Mouse (Mus musculus) heart, embryonic 14.5 days (tissue): Measurements from ENCODE around the gene Fis1. TPM values are rescaled to one million over a fixed set of nuclear protein-coding genes. Genes with fewer than 3 reads are reported as not detected.

ENCODE experiments used
- ATAC-seq: fragments of 200-750 bp; cut with Nextera tagmentation; 2 replicates; pipeline ENCODE4 v1.8.0; 2017; ENCODE audit warnings: low read depth, moderate TSS enrichment; ENCODE audit not compliant: insufficient number of reproducible peaks, insufficient read depth, low FRiP score
- H3K27ac ChIP-seq, 2 experiments: fragments of 200-500 bp in 1 of 2; fragments of 300-500 bp in 1 of 2; sonication (generic) in 1 of 2; replicated peaks in 1 of 2; 2 replicates each; pipeline ENCODE4 v1.5.1; 2012 to 2014; ENCODE audit warnings: low read depth in 2 of 2, low read length in 2 of 2, control low read depth in 1 of 2, mild to moderate bottlenecking in 1 of 2, mixed read lengths in 1 of 2; ENCODE audit not compliant: control insufficient read depth in 1 of 2, insufficient read depth in 1 of 2
- H3K27me3 ChIP-seq: fragments of 300-500 bp; sonication (generic); 2 replicates; pipeline ENCODE4 v1.6.1; 2014; ENCODE audit warnings: mild to moderate bottlenecking, low read length, control low read depth; ENCODE audit not compliant: control insufficient read depth, insufficient read depth
- H3K36me3 ChIP-seq: fragments of 300-500 bp; sonication (generic); 2 replicates; pipeline ENCODE4 v1.6.1; 2014; ENCODE audit warnings: mild to moderate bottlenecking, control low read depth, low read length, mixed read lengths; ENCODE audit not compliant: control insufficient read depth, insufficient read depth
- H3K4me1 ChIP-seq, 2 experiments: fragments of 200-500 bp in 1 of 2; fragments of 300-500 bp in 1 of 2; sonication (generic) in 1 of 2; 2 replicates each; pipeline ENCODE4 v1.6.1; 2012 to 2014; ENCODE audit warnings: low read length in 2 of 2, control low read depth in 1 of 2, mixed read lengths in 1 of 2; ENCODE audit not compliant: control insufficient read depth in 2 of 2, insufficient read depth in 2 of 2
- H3K4me2 ChIP-seq: fragments of 300-500 bp; sonication (generic); 2 replicates; pipeline ENCODE4 v1.6.1; 2014; ENCODE audit warnings: mild to moderate bottlenecking, low read length
- H3K4me3 ChIP-seq, 2 experiments: fragments of 200-500 bp in 1 of 2; fragments of 300-500 bp in 1 of 2; sonication (generic) in 1 of 2; 2 replicates each; pipeline ENCODE4 v1.5.1; 2012 to 2014; ENCODE audit warnings: low read length in 2 of 2, mild to moderate bottlenecking in 2 of 2, control low read depth in 1 of 2, low read depth in 1 of 2, moderate library complexity in 1 of 2; ENCODE audit not compliant: control insufficient read depth in 1 of 2, insufficient read depth in 1 of 2
- H3K9ac ChIP-seq: fragments of 300-500 bp; sonication (generic); 2 replicates; pipeline ENCODE4 v1.6.1; 2014; ENCODE audit warnings: mild to moderate bottlenecking, low read length
- H3K9me3 ChIP-seq: fragments of 300-500 bp; sonication (generic); 2 replicates; pipeline ENCODE4 v1.6.1; 2016; ENCODE audit warnings: low read length, control low read depth; ENCODE audit not compliant: control insufficient read depth
- WGBS: fragments of 180-500 bp; shearing (Covaris S2); extraction: QIAGEN DNeasy Blood & Tissue Kit; methylation state at CpG from one replicate; pipeline ENCODE4 v1.1.7; 2014; 5-methylcytosine and 5-hydroxymethylcytosine counted together
- polyA plus RNA-seq: library from polyadenylated mRNA; unstranded; fragments of >200 nt; fragmentation: Nextera tagmentation; extraction: Ambion mirVana; gene quantifications from 2 replicates; pipeline ENCODE4 v1.2.1, GENCODE M21; 2014

Fis1 gene
- 284 and 314 TPM in 2 replicates for polyA plus RNA-seq

DNA sequence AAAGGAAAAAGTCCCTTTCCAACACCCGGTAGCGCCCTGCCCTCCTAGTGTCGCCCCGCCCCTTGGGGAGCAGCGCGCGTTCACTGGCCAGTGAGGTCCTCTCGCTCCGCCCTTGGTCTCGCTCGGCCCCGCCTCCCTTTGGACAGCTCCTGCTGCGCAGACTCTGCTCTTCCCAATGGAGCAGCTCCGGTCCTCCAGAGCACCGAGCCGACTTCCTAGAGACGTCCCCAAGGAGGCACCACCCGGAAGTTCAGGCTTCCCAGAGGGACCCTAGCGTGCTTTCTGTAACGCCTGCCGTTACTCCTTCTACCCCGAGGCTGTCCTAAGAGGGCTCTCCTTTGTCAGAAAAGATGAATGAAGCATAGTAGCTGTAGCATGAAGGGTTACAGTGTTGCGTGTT lies at the start of gene Fis1:
Gene Fis1, plus strand, starts transcription at position 261 of the 400 bp plus-strand sequence.
- Histone ChIP-seq H3K9ac (peak within 1 kb of the TSS; percentile 89), H3K4me2 (peak within 1 kb of the TSS; percentile 77), H3K9me3 (no peaks in the 10 kb centered on the region), H3K27ac (peak within 1 kb of the TSS; percentile 68 to 71), H3K27me3 (no peaks in the 10 kb centered on the region), H3K36me3 (no peaks in the 10 kb centered on the region), H3K4me3 (peak within 1 kb of the TSS; percentile 85 to 89), H3K4me1 (peaks cover 3 to 8% of the 10 kb centered on the region in 2 experiments; a peak in 3 of 4 replicates)
- WGBS: under 1% methylated on average over 23 of the region's 23 CpGs
- ATAC-seq: peak; percentile 99

DNA sequence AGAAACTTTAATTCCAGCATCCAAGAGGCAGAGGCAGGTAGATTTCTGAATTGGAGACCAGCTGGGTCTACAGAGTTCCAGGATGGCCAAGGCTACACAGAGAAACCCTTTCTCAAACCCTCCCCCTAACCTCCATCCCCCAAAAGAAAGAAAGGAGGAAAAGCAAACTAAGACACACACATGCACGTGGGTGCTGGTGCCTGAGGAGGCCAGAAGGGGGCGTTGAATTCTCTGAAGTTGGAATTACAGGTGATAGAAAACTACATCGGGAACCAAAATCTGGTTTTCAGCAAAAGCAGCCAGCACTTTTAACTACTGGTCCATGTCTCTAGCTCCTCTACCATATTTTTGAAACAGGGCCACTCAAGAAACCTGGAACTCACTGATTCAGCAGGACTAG lies 48.5 kb upstream of the Fis1 start:
- Histone ChIP-seq H3K4me3 (no peak overlapping the region), H3K9me3 (0 out of 2 replicates have a peak, but pooled peaks cover 3% of the 10 kb centered on the region), H3K4me2 (no peak overlapping the region), H3K36me3 (no peaks in the 10 kb centered on the region), H3K27ac (no peak overlapping the region), H3K27me3 (no peaks in the 10 kb centered on the region), H3K9ac (no peak overlapping the region), H3K4me1 (peaks cover 0 to 9% of the 10 kb centered on the region in 2 experiments; a peak in 2 of 4 replicates)
- 49% methylated on average over 3 of the region's 3 CpGs for WGBS
- ATAC-seq: no peak

DNA sequence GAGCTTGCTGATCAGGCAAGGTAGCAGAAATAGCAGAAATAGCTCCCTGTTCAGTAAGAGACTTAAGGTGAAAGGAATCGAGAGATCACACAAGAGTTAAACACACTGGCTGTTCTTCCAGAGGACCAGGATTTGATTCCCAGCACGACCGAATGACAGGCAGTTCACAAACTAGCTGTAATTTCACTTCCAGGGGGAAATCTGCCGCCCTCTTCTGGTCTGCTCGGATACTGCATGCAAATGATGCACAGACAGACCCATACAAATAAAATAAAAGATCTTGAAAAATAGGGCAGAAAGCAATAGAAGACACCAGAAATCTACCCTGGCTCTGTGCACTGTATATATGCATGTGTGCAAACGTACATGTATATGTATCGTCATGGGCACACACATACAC lies 47.4 kb upstream of the Fis1 start:
- H3K4me2 ChIP-seq: no peak overlapping the region
- no peak overlapping the region for H3K9ac ChIP-seq
- 0 out of 2 replicates have a peak, but pooled peaks cover 3% of the 10 kb centered on the region for H3K9me3 ChIP-seq
- H3K4me3 ChIP-seq: no peak overlapping the region
- WGBS: 50% methylated on average over 7 of the region's 7 CpGs
- H3K27me3 ChIP-seq: no peaks in the 10 kb centered on the region
- H3K27ac ChIP-seq: no peak overlapping the region
- no peaks in the 10 kb centered on the region for H3K36me3 ChIP-seq
- H3K4me1 ChIP-seq: no peaks in the 10 kb centered on the region; a peak in 1 of 4 replicates
- ATAC-seq: no peak

DNA sequence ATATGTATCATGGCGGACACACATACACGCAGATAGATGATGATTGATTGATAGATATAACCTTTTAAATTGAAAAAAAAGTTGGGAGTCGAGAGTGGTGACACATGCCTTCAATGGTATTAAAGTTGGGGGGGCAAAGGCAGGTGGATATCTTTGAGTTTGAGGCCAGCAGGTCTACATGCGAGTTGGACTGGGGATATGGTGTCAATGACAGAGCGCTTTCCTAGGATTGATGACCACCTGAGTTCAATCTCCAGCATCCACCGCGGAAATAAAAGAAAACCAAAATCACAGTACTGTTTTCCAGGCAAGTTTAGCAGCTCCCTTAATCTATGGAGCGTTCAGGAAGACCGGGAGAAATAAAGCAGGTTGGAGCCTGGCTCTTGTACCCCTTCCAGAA lies 45.5 kb upstream of the Fis1 start:
- peak overlapping the region; percentile 77; the same call in 1 of the 2 replicates for H3K9ac ChIP-seq
- H3K9me3 ChIP-seq: 0 out of 2 replicates have a peak, but pooled peaks cover 3% of the 10 kb centered on the region
- peak overlapping the region; percentile 54 to 90 for H3K4me3 ChIP-seq
- H3K4me2 ChIP-seq: peak overlapping the region; percentile 84
- WGBS: 39% methylated on average over 9 of the region's 9 CpGs
- no peaks in the 10 kb centered on the region for H3K4me1 ChIP-seq
- no peak overlapping the region for H3K27ac ChIP-seq
- no peak for ATAC-seq
- peaks cover 17% of the 10 kb centered on the region for H3K36me3 ChIP-seq
- no peaks in the 10 kb centered on the region for H3K27me3 ChIP-seq

DNA sequence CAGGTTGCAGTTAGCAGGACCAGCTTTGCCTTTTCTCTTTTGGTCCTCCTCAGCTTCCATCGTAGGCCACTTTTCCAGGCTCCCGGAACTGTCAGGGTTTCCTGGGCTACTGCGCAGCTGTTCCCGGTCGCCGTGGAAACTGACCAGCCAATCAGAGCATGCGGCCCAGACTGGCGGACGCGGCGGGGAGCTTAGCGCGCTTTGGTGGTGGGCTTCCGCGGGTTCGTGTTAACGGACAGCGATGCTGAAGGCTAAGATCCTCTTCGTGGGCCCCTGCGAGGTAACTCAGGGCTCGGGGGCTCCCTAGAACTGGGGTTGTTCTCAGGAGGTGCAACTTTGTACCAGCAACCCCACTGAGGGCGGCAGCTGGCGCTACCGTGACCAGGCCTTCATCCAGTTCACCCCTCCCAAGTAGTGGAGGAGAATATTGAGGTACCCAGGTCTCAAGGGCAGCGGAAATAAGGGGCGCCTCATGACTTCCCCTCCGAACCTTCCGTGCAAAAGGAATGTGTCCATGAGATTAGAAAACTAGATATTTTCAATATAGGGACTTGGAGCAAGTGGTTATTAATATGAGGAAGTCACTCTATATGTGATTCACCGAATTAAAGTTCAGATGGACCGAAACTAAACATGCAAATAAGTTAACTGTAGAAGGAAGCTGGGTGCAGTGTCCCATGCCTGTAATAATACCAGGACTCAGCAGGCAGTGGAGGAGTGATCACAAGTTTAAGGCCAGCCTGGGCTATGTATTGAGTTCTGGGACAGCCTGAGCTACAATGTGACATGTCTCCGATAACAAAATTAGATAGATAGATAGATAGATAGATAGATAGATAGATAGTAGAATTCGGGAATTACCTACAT lies 44.9 kb upstream of the Fis1 start, which contains the start of gene Ift22:
Gene Ift22, plus strand, starts transcription at position 160 of the 867 bp plus-strand sequence.
- H3K27me3 ChIP-seq: no peaks in the 10 kb centered on the region
- no peaks in the 10 kb centered on the region for H3K4me1 ChIP-seq
- H3K9ac ChIP-seq: peak within 1 kb of the TSS; percentile 77
- 0 out of 2 replicates have a peak, but pooled peaks cover 3% of the 10 kb centered on the region for H3K9me3 ChIP-seq
- peak; percentile 84 for ATAC-seq
- H3K4me2 ChIP-seq: peak within 1 kb of the TSS; percentile 84
- no peak within 1 kb of the TSS for H3K27ac ChIP-seq
- H3K36me3 ChIP-seq: peaks cover 23% of the 10 kb centered on the region
- peak within 1 kb of the TSS; percentile 54 to 90 for H3K4me3 ChIP-seq
- WGBS: 8% methylated on average over 32 of the region's 32 CpGs

DNA sequence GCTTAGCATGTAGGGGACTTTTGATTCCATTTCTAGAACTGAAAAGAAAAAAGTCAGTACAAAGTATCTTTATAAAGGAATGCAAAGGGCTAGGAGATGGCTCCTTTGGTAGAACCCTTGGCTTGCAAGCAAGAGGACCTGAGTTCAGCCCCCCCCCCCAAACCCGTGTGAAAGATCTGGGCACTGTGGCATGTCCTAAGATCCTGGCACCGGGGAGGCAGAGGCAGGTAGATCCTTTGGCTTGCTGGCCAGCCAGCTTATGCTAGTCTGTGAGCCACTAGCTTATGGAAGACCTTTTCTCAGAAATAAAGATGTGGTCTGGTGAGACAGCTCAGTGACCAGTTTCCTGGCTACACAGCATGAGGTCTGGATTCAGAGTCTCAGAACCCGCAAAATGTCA lies 38.9 kb upstream of the Fis1 start:
- ATAC-seq: no peak
- 79% methylated on average over 3 of the region's 3 CpGs for WGBS

DNA sequence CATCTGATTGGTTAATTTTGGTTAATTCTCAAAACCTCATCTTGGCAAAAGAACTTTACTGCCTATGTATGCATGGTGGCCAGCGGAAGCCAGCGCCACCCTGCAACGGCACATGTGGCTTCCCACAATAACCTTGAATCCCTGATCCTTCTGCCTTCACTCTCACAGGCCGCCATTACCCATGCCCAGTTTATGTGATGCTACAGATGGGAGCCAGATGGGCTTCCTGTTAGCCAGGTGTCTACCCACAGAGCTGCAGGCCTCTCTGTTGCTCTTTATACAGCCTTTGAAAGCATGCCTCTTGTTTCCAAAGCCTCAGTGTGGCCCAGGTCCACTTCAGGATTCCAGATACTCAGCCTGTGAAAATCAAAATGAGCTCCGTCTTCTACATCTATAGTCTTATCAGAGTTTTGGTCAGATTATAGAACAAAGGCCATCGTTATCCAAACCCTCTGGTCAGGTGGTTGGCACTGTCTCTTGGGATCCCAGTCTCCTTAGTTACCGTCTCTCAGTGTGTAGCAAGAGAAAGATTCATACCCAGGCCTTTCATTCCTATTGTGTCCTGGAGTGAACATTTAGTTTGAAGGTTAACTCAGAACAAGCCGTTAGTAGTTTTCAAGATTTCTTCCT lies 35.3 kb upstream of the Fis1 start:
- Histone ChIP-seq H3K4me3 (no peak overlapping the region), H3K27ac (no peak overlapping the region), H3K36me3 (peaks cover 12% of the 10 kb centered on the region), H3K9me3 (no peaks in the 10 kb centered on the region), H3K27me3 (no peaks in the 10 kb centered on the region), H3K4me1 (peaks cover 5 to 6% of the 10 kb centered on the region in 2 experiments; a peak in 2 of 4 replicates), H3K9ac (no peak overlapping the region), H3K4me2 (no peak overlapping the region)
- 95% methylated on average over 8 of the region's 8 CpGs for WGBS
- no peak for ATAC-seq

More for the DNA sequence above, 38.9 kb upstream of the Fis1 start:
- Histone ChIP-seq H3K27me3 (no peaks in the 10 kb centered on the region), H3K4me3 (no peak overlapping the region), H3K36me3 (peaks cover 30% of the 10 kb centered on the region), H3K9ac (no peak overlapping the region), H3K4me1 (no peaks in the 10 kb centered on the region), H3K9me3 (no peaks in the 10 kb centered on the region), H3K4me2 (no peak overlapping the region), H3K27ac (no peak overlapping the region)
